9 mouse cellular contexts compared by ENCODE assay signal in genomic region chr3:98990801-98991200, GRCm38 (mm10).
DNase-seq lines count a peak whose midpoint lies in the region; ATAC-seq and TF ChIP-seq lines count a peak whose summit lies in the region.
"Had no signal": no experiment of that assay in that cellular context is flagged by ENCODE, and none has a peak within 500 bp of the region (broad histone marks: within the 10 kb centered on the region; RNA-seq: fewer than 3 reads in every experiment).

No protein-coding gene starts in this region.

- no peak overlapping the region for H3K27ac ChIP-seq in gastrocnemius, adult 2 months
- H3K27ac ChIP-seq in embryonic facial prominence, embryonic 12.5 days: peak overlapping the region; percentile 67
- no peak overlapping the region for H3K27ac ChIP-seq in heart, embryonic 13.5 days (replicated peaks)
- H3K27ac ChIP-seq in kidney, embryonic 16.5 days (ENCODE audit: low read length): no peak overlapping the region
- no peak overlapping the region for H3K27ac ChIP-seq in intestine, embryonic 15.5 days

- H3K4me1 ChIP-seq in embryonic facial prominence, embryonic 12.5 days: peaks cover 5% of the 10 kb centered on the region; the same call in 1 of the 2 replicates
- peaks cover 10% of the 10 kb centered on the region for H3K4me1 ChIP-seq in heart, embryonic 13.5 days
- H3K4me1 ChIP-seq in kidney, embryonic 16.5 days (ENCODE audit: insufficient read depth, low read length): peaks cover 5% of the 10 kb centered on the region; the same call in 1 of the 2 replicates
- no peaks in the 10 kb centered on the region for H3K4me1 ChIP-seq in intestine, embryonic 15.5 days (replicated peaks)

- no peaks in the 10 kb centered on the region for H3K36me3 ChIP-seq in embryonic facial prominence, embryonic 12.5 days
- H3K36me3 ChIP-seq in heart, embryonic 13.5 days: no peaks in the 10 kb centered on the region
- H3K36me3 ChIP-seq in kidney, embryonic 16.5 days (ENCODE audit: insufficient read depth, low read length): no peaks in the 10 kb centered on the region
- no peaks in the 10 kb centered on the region for H3K36me3 ChIP-seq in intestine, embryonic 15.5 days

- H3K4me3 ChIP-seq in gastrocnemius, adult 2 months: no peak overlapping the region
- no peak overlapping the region for H3K4me3 ChIP-seq in embryonic facial prominence, embryonic 12.5 days
- no peak overlapping the region for H3K4me3 ChIP-seq in heart, embryonic 13.5 days
- no peak overlapping the region for H3K4me3 ChIP-seq in kidney, embryonic 16.5 days (ENCODE audit: low read length)
- H3K4me3 ChIP-seq in intestine, embryonic 15.5 days (replicated peaks): no peak overlapping the region
- H3K4me3 ChIP-seq: myocyte had no signal

- intact Hi-C loops in gastrocnemius, adult 2 months (cut with DNase I): no loop called here

- TF ChIP-seq CTCF in gastrocnemius, adult 2 months (IDR thresholded peaks at IDR 0.05): no peak

- DNase-seq in gastrocnemius, adult 2 months: peak; percentile 30
- no peak for DNase-seq in gastrocnemius, adult 8-10 months (ENCODE audit: low spot score in 2 of 2)
- peak; percentile 63 for DNase-seq in mesoderm, embryonic 11.5 days (ENCODE audit: low read depth, low spot score)
- DNase-seq in thymus, postnatal 36 days: no peak

- H3K9ac ChIP-seq in embryonic facial prominence, embryonic 12.5 days: no peak overlapping the region
- H3K9ac ChIP-seq in heart, embryonic 13.5 days: no peak overlapping the region
- H3K9ac ChIP-seq in kidney, embryonic 16.5 days (replicated peaks; ENCODE audit: low read length): no peak overlapping the region
- H3K9ac ChIP-seq in intestine, embryonic 15.5 days: no peak overlapping the region

- peak; percentile 96 for ATAC-seq in embryonic facial prominence, embryonic 12.5 days (ENCODE audit: insufficient number of reproducible peaks, insufficient read depth, low FRiP score, low TSS enrichment)
- no peak; the same call in 1 of the 2 replicates for ATAC-seq in heart, embryonic 13.5 days (ENCODE audit: extremely low read depth, insufficient number of reproducible peaks, low FRiP score, low TSS enrichment)
- peak; percentile 69; the same call in 1 of the 2 replicates for ATAC-seq in kidney, embryonic 16.5 days (ENCODE audit: low FRiP score, low TSS enrichment)
- no peak for ATAC-seq in intestine, embryonic 15.5 days

- peak overlapping the region; percentile 32 for H3K4me2 ChIP-seq in embryonic facial prominence, embryonic 12.5 days (replicated peaks)
- peak overlapping the region; percentile 40 for H3K4me2 ChIP-seq in heart, embryonic 13.5 days
- H3K4me2 ChIP-seq in kidney, embryonic 16.5 days (replicated peaks; ENCODE audit: low read depth, low read length): peak overlapping the region; percentile 17
- H3K4me2 ChIP-seq in intestine, embryonic 15.5 days (replicated peaks): no peak overlapping the region

- H3K9me3 ChIP-seq in embryonic facial prominence, embryonic 12.5 days: no peaks in the 10 kb centered on the region; the same call in 1 of the 2 replicates
- H3K9me3 ChIP-seq in heart, embryonic 13.5 days: peaks cover 5% of the 10 kb centered on the region; the same call in 1 of the 2 replicates
- H3K9me3 ChIP-seq in kidney, embryonic 16.5 days (ENCODE audit: low read length): no peaks in the 10 kb centered on the region
- H3K9me3 ChIP-seq in intestine, embryonic 15.5 days: no peaks in the 10 kb centered on the region

- 3% methylated on average over 9 of the region's 10 CpGs for WGBS in embryonic facial prominence, embryonic 12.5 days
- WGBS in heart, embryonic 13.5 days: 21% methylated on average over 10 of the region's 10 CpGs
- WGBS in kidney, embryonic 16.5 days: 17% methylated on average over 10 of the region's 10 CpGs
- 39% methylated on average over 10 of the region's 10 CpGs for WGBS in intestine, embryonic 15.5 days

- H3K27me3 ChIP-seq in embryonic facial prominence, embryonic 12.5 days: no peaks in the 10 kb centered on the region
- no peaks in the 10 kb centered on the region for H3K27me3 ChIP-seq in heart, embryonic 13.5 days (replicated peaks)
- H3K27me3 ChIP-seq in kidney, embryonic 16.5 days (ENCODE audit: insufficient read depth, low read length): no peaks in the 10 kb centered on the region
- H3K27me3 ChIP-seq in intestine, embryonic 15.5 days (replicated peaks): no peaks in the 10 kb centered on the region

Comparison
In these comparisons a context has a peak if more than half of its experiments do, and no peak if none do; other contexts are left out.
1. DNase-seq: peak in gastrocnemius, adult 2 months (single experiment) and mesoderm, embryonic 11.5 days (single experiment); none in gastrocnemius, adult 8-10 months (0 of 2) and thymus, postnatal 36 days (0 of 2).
2. ATAC-seq: peak in embryonic facial prominence, embryonic 12.5 days (single experiment) and kidney, embryonic 16.5 days (single experiment); none in heart, embryonic 13.5 days (single experiment) and intestine, embryonic 15.5 days (single experiment).